Mouse (Mus musculus): ENCODE data around the gene Rab5if. TPM values are rescaled to one million over a fixed set of nuclear protein-coding genes. Genes with fewer than 3 reads are reported as not detected.
A peak's percentile ranks its signal among the peaks of the same experiment; 100 is the strongest.

The Rab5if gene
- polyA plus RNA-seq, 1 experiment from 2014 or later = 247 TPM

GRCm38 (mm10) chr2:156887017-156887416, 24.1 kb downstream of the Rab5if start, which contains the start of gene Sla2:
Gene Sla2, minus strand, starts transcription at chr2:156887192.
- Histone ChIP-seq H3K4me3 (ENCODE audit: low read depth, low read length) (peak within 1 kb of the TSS; percentile 26), H3K9ac (ENCODE audit: low read depth, low read length) (peak within 1 kb of the TSS; percentile 37; the same call in 1 of the 2 replicates), H3K27me3 (replicated peaks; ENCODE audit: control insufficient read depth, insufficient read depth, low read length) (no peaks in the 10 kb centered on the region), H3K4me1 (replicated peaks; ENCODE audit: control insufficient read depth, insufficient read depth, low read length) (peaks cover 31% of the 10 kb centered on the region), H3K36me3 (ENCODE audit: control insufficient read depth, insufficient read depth, low read length) (no peaks in the 10 kb centered on the region), H3K9me3 (ENCODE audit: control insufficient read depth, low read length) (no peaks in the 10 kb centered on the region), H3K27ac (ENCODE audit: low read depth, low read length) (no peak within 1 kb of the TSS), H3K4me2 (peak within 1 kb of the TSS; percentile 33)
- ATAC-seq (replicated peaks; ENCODE audit: low FRiP score) (no peak), DNase-seq (ENCODE audit: low spot score) (no peak)
- WGBS = 37% methylated on average over 6 of the region's 6 CpGs

GRCm38 (mm10) chr2:156888490-156888889, 25.6 kb downstream of the Rab5if start:
- Histone ChIP-seq H3K4me1 (replicated peaks; ENCODE audit: control insufficient read depth, insufficient read depth, low read length) (peaks cover 22% of the 10 kb centered on the region), H3K27ac (ENCODE audit: low read depth, low read length) (no peak overlapping the region), H3K9ac (ENCODE audit: low read depth, low read length) (no peak overlapping the region), H3K4me3 (ENCODE audit: low read depth, low read length) (no peak overlapping the region), H3K4me2 (no peak overlapping the region), H3K36me3 (ENCODE audit: control insufficient read depth, insufficient read depth, low read length) (no peaks in the 10 kb centered on the region), H3K9me3 (ENCODE audit: control insufficient read depth, low read length) (no peaks in the 10 kb centered on the region), H3K27me3 (replicated peaks; ENCODE audit: control insufficient read depth, insufficient read depth, low read length) (no peaks in the 10 kb centered on the region)
- DNase-seq (ENCODE audit: low spot score) = no peak
- WGBS = 66% methylated on average over 3 of the region's 3 CpGs
- ATAC-seq (replicated peaks; ENCODE audit: low FRiP score) = no peak

GRCm38 (mm10) chr2:156892240-156892639, 29.3 kb downstream of the Rab5if start:
- no peak for DNase-seq (ENCODE audit: low spot score)

GRCm38 (mm10) chr2:156892821-156893220, 29.9 kb downstream of the Rab5if start:
- Histone ChIP-seq H3K4me2 (no peak overlapping the region), H3K9me3 (ENCODE audit: control insufficient read depth, low read length) (no peaks in the 10 kb centered on the region), H3K27me3 (replicated peaks; ENCODE audit: control insufficient read depth, insufficient read depth, low read length) (no peaks in the 10 kb centered on the region), H3K9ac (ENCODE audit: low read depth, low read length) (no peak overlapping the region), H3K4me3 (ENCODE audit: low read depth, low read length) (no peak overlapping the region), H3K27ac (ENCODE audit: low read depth, low read length) (no peak overlapping the region), H3K36me3 (ENCODE audit: control insufficient read depth, insufficient read depth, low read length) (no peaks in the 10 kb centered on the region), H3K4me1 (replicated peaks; ENCODE audit: control insufficient read depth, insufficient read depth, low read length) (peaks cover 16% of the 10 kb centered on the region)
- ATAC-seq (replicated peaks; ENCODE audit: low FRiP score) (no peak), DNase-seq (ENCODE audit: low spot score) (no peak)
- 80% methylated on average over 6 of the region's 6 CpGs for WGBS

More at GRCm38 (mm10) chr2:156892240-156892639, 29.3 kb downstream of the Rab5if start:
- peaks cover 14% of the 10 kb centered on the region for H3K4me1 ChIP-seq (replicated peaks; ENCODE audit: control insufficient read depth, insufficient read depth, low read length)
- ATAC-seq (replicated peaks; ENCODE audit: low FRiP score) = no peak
- H3K4me2 ChIP-seq = no peak overlapping the region
- no peak overlapping the region for H3K27ac ChIP-seq (ENCODE audit: low read depth, low read length)
- H3K27me3 ChIP-seq (replicated peaks; ENCODE audit: control insufficient read depth, insufficient read depth, low read length) = no peaks in the 10 kb centered on the region
- WGBS = 54% methylated on average over 3 of the region's 3 CpGs
- H3K36me3 ChIP-seq (ENCODE audit: control insufficient read depth, insufficient read depth, low read length) = no peaks in the 10 kb centered on the region
- no peaks in the 10 kb centered on the region for H3K9me3 ChIP-seq (ENCODE audit: control insufficient read depth, low read length)
- H3K4me3 ChIP-seq (ENCODE audit: low read depth, low read length) = no peak overlapping the region
- H3K9ac ChIP-seq (ENCODE audit: low read depth, low read length) = no peak overlapping the region

GRCm38 (mm10) chr2:156894496-156895265, 31.8 kb downstream of the Rab5if start:
- Histone ChIP-seq H3K4me2 (no peak overlapping the region), H3K4me1 (replicated peaks; ENCODE audit: control insufficient read depth, insufficient read depth, low read length) (peaks cover 29% of the 10 kb centered on the region), H3K4me3 (ENCODE audit: low read depth, low read length) (no peak overlapping the region), H3K9me3 (ENCODE audit: control insufficient read depth, low read length) (no peaks in the 10 kb centered on the region), H3K27me3 (replicated peaks; ENCODE audit: control insufficient read depth, insufficient read depth, low read length) (no peaks in the 10 kb centered on the region), H3K9ac (ENCODE audit: low read depth, low read length) (no peak overlapping the region), H3K27ac (ENCODE audit: low read depth, low read length) (no peak overlapping the region), H3K36me3 (ENCODE audit: control insufficient read depth, insufficient read depth, low read length) (no peaks in the 10 kb centered on the region)
- ATAC-seq (replicated peaks; ENCODE audit: low FRiP score) (no peak), DNase-seq (ENCODE audit: low spot score) (no peak)
- WGBS = 66% methylated on average over 15 of the region's 15 CpGs

GRCm38 (mm10) chr2:156896384-156896914, 33.5 kb downstream of the Rab5if start:
- no peak overlapping the region for H3K4me2 ChIP-seq
- H3K27ac ChIP-seq (ENCODE audit: low read depth, low read length) = no peak overlapping the region
- no peak overlapping the region for H3K4me3 ChIP-seq (ENCODE audit: low read depth, low read length)
- H3K9me3 ChIP-seq (ENCODE audit: control insufficient read depth, low read length) = no peaks in the 10 kb centered on the region
- no peaks in the 10 kb centered on the region for H3K27me3 ChIP-seq (replicated peaks; ENCODE audit: control insufficient read depth, insufficient read depth, low read length)
- ATAC-seq (replicated peaks; ENCODE audit: low FRiP score) (no peak), DNase-seq (ENCODE audit: low spot score) (no peak)
- WGBS = 71% methylated on average over 9 of the region's 9 CpGs
- H3K4me1 ChIP-seq (replicated peaks; ENCODE audit: control insufficient read depth, insufficient read depth, low read length) = peaks cover 29% of the 10 kb centered on the region
- H3K36me3 ChIP-seq (ENCODE audit: control insufficient read depth, insufficient read depth, low read length) = no peaks in the 10 kb centered on the region
- no peak overlapping the region for H3K9ac ChIP-seq (ENCODE audit: low read depth, low read length)

- Histone ChIP-seq H3K27ac (ENCODE audit: low read depth, low read length) (no peak overlapping the region), H3K4me3 (ENCODE audit: low read depth, low read length) (no peak overlapping the region), H3K27me3 (replicated peaks; ENCODE audit: control insufficient read depth, insufficient read depth, low read length) (no peaks in the 10 kb centered on the region), H3K9ac (ENCODE audit: low read depth, low read length) (no peak overlapping the region), H3K9me3 (ENCODE audit: control insufficient read depth, low read length) (no peaks in the 10 kb centered on the region), H3K4me2 (no peak overlapping the region), H3K4me1 (replicated peaks; ENCODE audit: control insufficient read depth, insufficient read depth, low read length) (peaks cover 29% of the 10 kb centered on the region), H3K36me3 (ENCODE audit: control insufficient read depth, insufficient read depth, low read length) (no peaks in the 10 kb centered on the region)
- WGBS = 72% methylated on average over 9 of the region's 9 CpGs
- no peak for ATAC-seq (replicated peaks; ENCODE audit: low FRiP score)
- no peak for DNase-seq (ENCODE audit: low spot score)
Measured at GRCm38 (mm10) chr2:156897034-156897433, 34.1 kb downstream of the Rab5if start.

GRCm38 (mm10) chr2:156898374-156898773, 35.4 kb downstream of the Rab5if start:
- ATAC-seq (replicated peaks; ENCODE audit: low FRiP score) = 0 out of 2 replicates have a peak, but pooled peaks have one; percentile 36
- 38% methylated on average over 4 of the region's 4 CpGs for WGBS
- H3K4me1 ChIP-seq (replicated peaks; ENCODE audit: control insufficient read depth, insufficient read depth, low read length) = peaks cover 29% of the 10 kb centered on the region
- H3K4me3 ChIP-seq (ENCODE audit: low read depth, low read length) = no peak overlapping the region
- H3K36me3 ChIP-seq (ENCODE audit: control insufficient read depth, insufficient read depth, low read length) = no peaks in the 10 kb centered on the region
- no peak overlapping the region for H3K27ac ChIP-seq (ENCODE audit: low read depth, low read length)
- H3K9me3 ChIP-seq (ENCODE audit: control insufficient read depth, low read length) = no peaks in the 10 kb centered on the region
- no peak for DNase-seq (ENCODE audit: low spot score)
- no peaks in the 10 kb centered on the region for H3K27me3 ChIP-seq (replicated peaks; ENCODE audit: control insufficient read depth, insufficient read depth, low read length)
- H3K4me2 ChIP-seq = peak overlapping the region; percentile 30; the same call in 1 of the 2 replicates
- no peak overlapping the region for H3K9ac ChIP-seq (ENCODE audit: low read depth, low read length)

GRCm38 (mm10) chr2:156899184-156899583, 36.3 kb downstream of the Rab5if start:
- no peak for ATAC-seq (replicated peaks; ENCODE audit: low FRiP score)
- WGBS = 56% methylated on average over 4 of the region's 4 CpGs

More at GRCm38 (mm10) chr2:156899184-156899583, 36.3 kb downstream of the Rab5if start:
- Histone ChIP-seq H3K4me1 (replicated peaks; ENCODE audit: control insufficient read depth, insufficient read depth, low read length) (peaks cover 29% of the 10 kb centered on the region), H3K36me3 (ENCODE audit: control insufficient read depth, insufficient read depth, low read length) (no peaks in the 10 kb centered on the region), H3K27me3 (replicated peaks; ENCODE audit: control insufficient read depth, insufficient read depth, low read length) (no peaks in the 10 kb centered on the region), H3K9me3 (ENCODE audit: control insufficient read depth, low read length) (no peaks in the 10 kb centered on the region), H3K9ac (ENCODE audit: low read depth, low read length) (no peak overlapping the region), H3K4me3 (ENCODE audit: low read depth, low read length) (no peak overlapping the region), H3K27ac (ENCODE audit: low read depth, low read length) (no peak overlapping the region), H3K4me2 (no peak overlapping the region)
- no peak for DNase-seq (ENCODE audit: low spot score)

Data from liver, embryonic 11.5 days (tissue).